Mouse (Mus musculus) kidney, embryonic 15.5 days (tissue): ENCODE measurements at regions not wholly inside any gene's neighbourhood (a gene's known extent, or its start where the extent isn't known, plus 50 kb on each side); places are given as distances from the start of the nearest gene placed in this dataset.
"Not testable (repeated sequence)": the region's sequence is repeated elsewhere in the genome, so short reads cannot be mapped to it uniquely, and the experiment has no call there.

Experiments
- ATAC-seq: fragments of 200-750 bp; cut with Nextera tagmentation; replicated peaks from 2 replicates; pipeline ENCODE4 v1.8.0; 2017; ENCODE audit warnings: moderate TSS enrichment; ENCODE audit not compliant: low FRiP score
- H3K27ac ChIP-seq: fragments of 300-500 bp; sonication (generic); 2 replicates; pipeline ENCODE4 v1.5.1; 2015; ENCODE audit warnings: mild to moderate bottlenecking, inconsistent platforms
- H3K27me3 ChIP-seq: fragments of 300-500 bp; sonication (generic); 2 replicates; pipeline ENCODE4 v1.6.1; 2015; ENCODE audit warnings: inconsistent platforms
- H3K36me3 ChIP-seq: fragments of 300-500 bp; sonication (generic); 2 replicates; pipeline ENCODE4 v1.6.1; 2015; ENCODE audit warnings: inconsistent platforms
- H3K4me1 ChIP-seq: fragments of 300-500 bp; sonication (generic); 2 replicates; pipeline ENCODE4 v1.6.1; 2015; ENCODE audit warnings: inconsistent platforms
- H3K4me2 ChIP-seq: fragments of 300-500 bp; sonication (generic); 2 replicates; pipeline ENCODE4 v1.6.1; 2015; ENCODE audit warnings: moderate library complexity, mild to moderate bottlenecking, inconsistent platforms
- H3K4me3 ChIP-seq: fragments of 300-500 bp; sonication (generic); replicated peaks from 2 replicates; pipeline ENCODE4 v1.5.1; 2015; ENCODE audit warnings: mild to moderate bottlenecking, inconsistent platforms
- H3K9ac ChIP-seq: fragments of 300-500 bp; sonication (generic); 2 replicates; pipeline ENCODE4 v1.6.1; 2015; ENCODE audit warnings: mild to moderate bottlenecking, inconsistent platforms
- H3K9me3 ChIP-seq: fragments of 300-500 bp; sonication (generic); replicated peaks from 2 replicates; pipeline ENCODE4 v1.6.1; 2016; ENCODE audit warnings: inconsistent platforms
- WGBS: fragments of 180-500 bp; shearing (Covaris S2); methylation state at CpG from one replicate; pipeline ENCODE4 v1.1.7; 2015; ENCODE audit warnings: mixed read lengths; 5-methylcytosine and 5-hydroxymethylcytosine counted together

GRCm38 (mm10) chr19:32980142-32980541 lies 222.8 kb downstream of the Pten start:
- no peaks in the 10 kb centered on the region for H3K9me3 ChIP-seq
- H3K27me3 ChIP-seq: no peaks in the 10 kb centered on the region
- no peak overlapping the region for H3K4me3 ChIP-seq
- no peak overlapping the region for H3K27ac ChIP-seq
- H3K4me2 ChIP-seq: no peak overlapping the region
- H3K4me1 ChIP-seq: 0 out of 2 replicates have a peak, but pooled peaks cover 5% of the 10 kb centered on the region
- WGBS: 61% methylated on average over 5 of the region's 5 CpGs
- H3K9ac ChIP-seq: no peak overlapping the region
- H3K36me3 ChIP-seq: no peaks in the 10 kb centered on the region
- ATAC-seq: peak; percentile 88

- no peak for ATAC-seq
- no peaks in the 10 kb centered on the region for H3K4me1 ChIP-seq
- no peak overlapping the region for H3K27ac ChIP-seq
- 71% methylated on average over 5 of the region's 5 CpGs for WGBS
- H3K9ac ChIP-seq: no peak overlapping the region
- no peak overlapping the region for H3K4me2 ChIP-seq
- H3K36me3 ChIP-seq: no peaks in the 10 kb centered on the region
- H3K4me3 ChIP-seq: no peak overlapping the region
- no peaks in the 10 kb centered on the region for H3K27me3 ChIP-seq
- no peaks in the 10 kb centered on the region for H3K9me3 ChIP-seq
Observed at GRCm38 (mm10) chr19:32988713-32989112, 231.4 kb downstream of the Pten start.

GRCm38 (mm10) chr19:32989346-32989745 lies 232.0 kb downstream of the Pten start:
- no peak for ATAC-seq
- H3K9me3 ChIP-seq: no peaks in the 10 kb centered on the region
- H3K27ac ChIP-seq: no peak overlapping the region
- no peak overlapping the region for H3K9ac ChIP-seq
- H3K36me3 ChIP-seq: no peaks in the 10 kb centered on the region
- H3K4me2 ChIP-seq: no peak overlapping the region
- no peaks in the 10 kb centered on the region for H3K27me3 ChIP-seq
- H3K4me1 ChIP-seq: no peaks in the 10 kb centered on the region
- H3K4me3 ChIP-seq: no peak overlapping the region
- 73% methylated on average over 6 of the region's 6 CpGs for WGBS

- H3K4me1 ChIP-seq: no peaks in the 10 kb centered on the region
- 77% methylated on average over 6 of the region's 6 CpGs for WGBS
Observed at GRCm38 (mm10) chr19:32990576-32990975, 233.3 kb downstream of the Pten start.

GRCm38 (mm10) chr19:32998576-32999170 lies 241.4 kb downstream of the Pten start:
- no peak for ATAC-seq
- Histone ChIP-seq H3K27me3 (no peaks in the 10 kb centered on the region), H3K4me3 (no peak overlapping the region), H3K36me3 (no peaks in the 10 kb centered on the region), H3K9ac (no peak overlapping the region), H3K4me2 (no peak overlapping the region), H3K9me3 (no peaks in the 10 kb centered on the region), H3K27ac (no peak overlapping the region), H3K4me1 (no peaks in the 10 kb centered on the region)
- 63% methylated on average over 3 of the region's 3 CpGs for WGBS

More at GRCm38 (mm10) chr19:32990576-32990975, 233.3 kb downstream of the Pten start:
- H3K4me2 ChIP-seq: no peak overlapping the region
- no peak for ATAC-seq
- no peak overlapping the region for H3K4me3 ChIP-seq
- H3K36me3 ChIP-seq: no peaks in the 10 kb centered on the region
- no peaks in the 10 kb centered on the region for H3K27me3 ChIP-seq
- no peak overlapping the region for H3K9ac ChIP-seq
- H3K27ac ChIP-seq: no peak overlapping the region
- H3K9me3 ChIP-seq: no peaks in the 10 kb centered on the region

GRCm38 (mm10) chr19:33007582-33007981 lies 250.3 kb downstream of the Pten start:
- no peaks in the 10 kb centered on the region for H3K27me3 ChIP-seq
- no peak overlapping the region for H3K27ac ChIP-seq
- no peak overlapping the region for H3K4me3 ChIP-seq
- H3K9ac ChIP-seq: no peak overlapping the region
- H3K4me2 ChIP-seq: no peak overlapping the region
- H3K4me1 ChIP-seq: no peaks in the 10 kb centered on the region
- ATAC-seq: no peak
- no peaks in the 10 kb centered on the region for H3K9me3 ChIP-seq
- WGBS: 94% methylated on average over 8 of the region's 8 CpGs
- H3K36me3 ChIP-seq: no peaks in the 10 kb centered on the region

- Histone ChIP-seq H3K4me1 (no peaks in the 10 kb centered on the region), H3K9ac (no peak overlapping the region), H3K27ac (no peak overlapping the region), H3K4me3 (no peak overlapping the region), H3K36me3 (no peaks in the 10 kb centered on the region), H3K4me2 (no peak overlapping the region), H3K9me3 (no peaks in the 10 kb centered on the region), H3K27me3 (no peaks in the 10 kb centered on the region)
- 87% methylated on average over 4 of the region's 4 CpGs for WGBS
- ATAC-seq: no peak
Observed at GRCm38 (mm10) chr19:33008076-33008475, 250.8 kb downstream of the Pten start.

GRCm38 (mm10) chr19:33008794-33009193 lies 251.5 kb downstream of the Pten start:
- WGBS: 83% methylated on average over 1 of the region's 1 CpGs

GRCm38 (mm10) chr19:33010886-33011446 lies 253.7 kb downstream of the Pten start:
- Histone ChIP-seq H3K36me3 (no peaks in the 10 kb centered on the region), H3K9ac (no peak overlapping the region), H3K27me3 (no peaks in the 10 kb centered on the region), H3K4me1 (no peaks in the 10 kb centered on the region), H3K27ac (no peak overlapping the region), H3K9me3 (no peaks in the 10 kb centered on the region), H3K4me3 (no peak overlapping the region), H3K4me2 (no peak overlapping the region)
- ATAC-seq: no peak
- 90% methylated on average over 11 of the region's 11 CpGs for WGBS

More at GRCm38 (mm10) chr19:33008794-33009193, 251.5 kb downstream of the Pten start:
- Histone ChIP-seq H3K27ac (no peak overlapping the region), H3K9me3 (no peaks in the 10 kb centered on the region), H3K4me1 (no peaks in the 10 kb centered on the region), H3K9ac (no peak overlapping the region), H3K4me3 (no peak overlapping the region), H3K36me3 (no peaks in the 10 kb centered on the region), H3K27me3 (no peaks in the 10 kb centered on the region), H3K4me2 (no peak overlapping the region)
- no peak for ATAC-seq

GRCm38 (mm10) chr19:33014879-33015278 lies 257.6 kb downstream of the Pten start:
- not testable (repeated sequence) for H3K4me1 ChIP-seq, H3K9ac ChIP-seq, ATAC-seq, H3K27ac ChIP-seq, H3K9me3 ChIP-seq, H3K4me3 ChIP-seq, H3K36me3 ChIP-seq, H3K27me3 ChIP-seq, H3K4me2 ChIP-seq
- WGBS: 87% methylated on average over 9 of the region's 9 CpGs

GRCm38 (mm10) chr19:33021161-33021560 lies 263.9 kb downstream of the Pten start:
- H3K4me1 ChIP-seq: 0 out of 2 replicates have a peak, but pooled peaks cover 4% of the 10 kb centered on the region
- H3K4me2 ChIP-seq: no peak overlapping the region
- H3K4me3 ChIP-seq: no peak overlapping the region
- no peak overlapping the region for H3K9ac ChIP-seq
- WGBS: 78% methylated on average over 3 of the region's 3 CpGs
- ATAC-seq: no peak
- no peaks in the 10 kb centered on the region for H3K36me3 ChIP-seq
- no peaks in the 10 kb centered on the region for H3K27me3 ChIP-seq
- H3K27ac ChIP-seq: no peak overlapping the region
- no peaks in the 10 kb centered on the region for H3K9me3 ChIP-seq

- Histone ChIP-seq H3K9me3 (no peaks in the 10 kb centered on the region), H3K9ac (no peak overlapping the region), H3K4me1 (0 out of 2 replicates have a peak, but pooled peaks cover 4% of the 10 kb centered on the region), H3K27me3 (no peaks in the 10 kb centered on the region), H3K36me3 (no peaks in the 10 kb centered on the region), H3K27ac (no peak overlapping the region), H3K4me2 (no peak overlapping the region), H3K4me3 (no peak overlapping the region)
- WGBS: 79% methylated on average over 2 of the region's 2 CpGs
- ATAC-seq: no peak
Observed at GRCm38 (mm10) chr19:33022839-33023428, 265.6 kb downstream of the Pten start.
